Mouse (Mus musculus): ENCODE measurements at regions not wholly inside any gene's neighbourhood (a gene's known extent, or its start where the extent isn't known, plus 50 kb on each side); places are given as distances from the start of the nearest gene placed in this dataset.
"Not testable (repeated sequence)": the region's sequence is repeated elsewhere in the genome, so short reads cannot be mapped to it uniquely, and the experiment has no call there.

- H3K36me3 ChIP-seq = no peaks in the 10 kb centered on the region
- H3K9me3 ChIP-seq = no peaks in the 10 kb centered on the region
- H3K4me3 ChIP-seq (replicated peaks) = no peak overlapping the region
- no peak for ATAC-seq
- no peak overlapping the region for H3K27ac ChIP-seq
- H3K4me2 ChIP-seq (replicated peaks) = no peak overlapping the region
- WGBS = 95% methylated on average over 3 of the region's 3 CpGs
- no peak overlapping the region for H3K9ac ChIP-seq (replicated peaks)
- 0 out of 2 replicates have a peak, but pooled peaks cover 5% of the 10 kb centered on the region for H3K4me1 ChIP-seq (replicated peaks)
- H3K27me3 ChIP-seq = no peaks in the 10 kb centered on the region
Observed at GRCm38 (mm10) chr2:3916365-3916764, 101.2 kb upstream of the Frmd4a start.

DNA sequence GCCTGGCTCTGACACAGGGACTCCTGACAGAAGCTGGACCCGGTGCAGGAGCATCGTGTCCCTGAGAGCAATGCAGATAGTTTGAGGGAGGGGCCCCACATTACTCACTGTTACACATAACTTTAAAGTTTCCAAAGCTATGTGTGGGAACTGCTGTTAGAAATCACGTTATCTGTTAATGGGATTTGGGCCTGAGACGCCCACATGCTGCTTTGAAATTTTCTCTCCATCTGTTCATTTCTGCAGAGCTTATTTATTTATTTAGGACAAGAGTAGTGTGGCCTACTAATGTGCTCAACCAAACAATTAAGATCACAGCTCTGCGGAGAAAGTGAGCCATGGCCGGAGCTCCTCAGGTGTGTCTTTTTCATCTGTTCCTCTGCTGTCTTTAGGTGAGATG lies 99.4 kb upstream of the Frmd4a start:
- H3K9ac ChIP-seq (replicated peaks) = no peak overlapping the region
- H3K27ac ChIP-seq = no peak overlapping the region
- no peaks in the 10 kb centered on the region for H3K9me3 ChIP-seq
- H3K4me2 ChIP-seq (replicated peaks) = no peak overlapping the region
- no peak for ATAC-seq
- no peaks in the 10 kb centered on the region for H3K36me3 ChIP-seq
- no peak overlapping the region for H3K4me3 ChIP-seq (replicated peaks)
- WGBS = 71% methylated on average over 6 of the region's 6 CpGs
- 0 out of 2 replicates have a peak, but pooled peaks cover 5% of the 10 kb centered on the region for H3K4me1 ChIP-seq (replicated peaks)
- no peaks in the 10 kb centered on the region for H3K27me3 ChIP-seq

DNA sequence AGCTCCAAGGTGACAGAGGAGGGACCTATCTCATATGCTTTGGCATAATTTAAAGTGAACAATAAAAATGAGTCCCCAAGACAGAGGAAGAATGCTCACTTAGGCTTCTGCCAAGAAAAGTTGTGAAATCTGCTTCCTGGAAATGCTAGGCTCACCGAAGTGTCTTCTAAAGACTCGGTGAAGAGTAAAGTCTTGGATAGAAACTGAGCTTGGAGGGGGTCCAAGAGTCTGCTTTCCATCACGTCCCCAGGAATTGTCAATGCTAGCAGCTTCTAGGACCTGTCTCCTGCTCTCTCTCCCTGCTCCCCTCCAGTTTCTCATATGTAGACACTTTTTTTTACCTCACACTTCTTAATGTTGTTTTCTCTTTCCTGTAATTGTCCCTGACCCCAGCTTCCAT lies 97.6 kb upstream of the Frmd4a start:
- no peak for ATAC-seq
- Histone ChIP-seq H3K9me3 (no peaks in the 10 kb centered on the region), H3K4me2 (replicated peaks) (no peak overlapping the region), H3K4me3 (replicated peaks) (no peak overlapping the region), H3K4me1 (replicated peaks) (peaks cover 8% of the 10 kb centered on the region; the same call in 1 of the 2 replicates), H3K27me3 (no peaks in the 10 kb centered on the region), H3K27ac (no peak overlapping the region), H3K9ac (replicated peaks) (no peak overlapping the region), H3K36me3 (no peaks in the 10 kb centered on the region)
- 82% methylated on average over 3 of the region's 3 CpGs for WGBS

DNA sequence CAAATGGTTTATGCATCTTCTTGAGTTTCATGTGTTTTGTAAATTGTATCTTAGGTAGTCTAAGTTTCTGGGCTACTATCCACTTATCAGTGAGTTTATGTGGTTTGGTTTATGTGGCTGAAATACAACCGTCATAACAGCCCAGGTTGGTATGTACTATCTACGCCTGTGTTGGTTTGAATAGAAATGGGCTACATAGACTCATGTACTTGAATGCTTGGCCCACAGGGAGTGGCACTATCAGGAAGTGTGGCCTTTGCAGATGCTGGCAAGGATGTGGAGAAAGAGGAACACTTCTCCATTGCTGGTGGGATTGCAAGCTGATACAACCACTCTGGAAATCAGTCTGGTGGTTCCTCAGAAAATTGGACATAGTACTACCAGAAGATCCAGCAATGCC lies 96.4 kb upstream of the Frmd4a start:
- H3K27me3 ChIP-seq; H3K27ac ChIP-seq; H3K4me2 ChIP-seq (replicated peaks); ATAC-seq; H3K9ac ChIP-seq (replicated peaks); H3K9me3 ChIP-seq; H3K36me3 ChIP-seq; H3K4me3 ChIP-seq (replicated peaks): not testable (repeated sequence)
- peaks cover 18% of the 10 kb centered on the region for H3K4me1 ChIP-seq (replicated peaks)
- WGBS = 99% methylated on average over 2 of the region's 2 CpGs

DNA sequence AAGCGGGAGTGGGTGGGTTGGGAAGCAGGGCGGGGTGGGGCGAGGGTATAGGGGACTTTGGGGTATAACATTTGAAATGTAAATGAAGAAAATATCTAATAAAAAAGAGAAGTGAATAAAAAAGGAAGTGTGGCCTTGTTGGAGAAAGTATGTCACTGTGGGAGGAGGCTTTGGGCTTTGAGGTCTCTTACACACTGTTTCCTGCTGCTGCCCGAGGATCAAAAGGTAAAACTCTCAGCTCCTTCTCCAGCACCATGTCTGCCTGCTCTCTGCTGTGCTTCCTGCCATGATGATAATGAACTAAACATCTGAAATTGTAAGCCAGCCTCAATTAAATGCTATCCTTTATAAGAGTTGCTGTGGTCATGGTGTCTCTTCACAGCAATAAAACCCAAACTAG lies 94.8 kb upstream of the Frmd4a start:
- Histone ChIP-seq H3K36me3 (no peaks in the 10 kb centered on the region), H3K27me3 (no peaks in the 10 kb centered on the region), H3K4me1 (replicated peaks) (peaks cover 23% of the 10 kb centered on the region), H3K4me3 (replicated peaks) (no peak overlapping the region), H3K9ac (replicated peaks) (no peak overlapping the region), H3K9me3 (no peaks in the 10 kb centered on the region), H3K27ac (no peak overlapping the region), H3K4me2 (replicated peaks) (no peak overlapping the region)
- 96% methylated on average over 4 of the region's 4 CpGs for WGBS
- ATAC-seq = no peak

- WGBS = 72% methylated on average over 6 of the region's 6 CpGs
- no peaks in the 10 kb centered on the region for H3K27me3 ChIP-seq
- H3K4me1 ChIP-seq (replicated peaks) = peaks cover 28% of the 10 kb centered on the region
- ATAC-seq = no peak
- H3K4me2 ChIP-seq (replicated peaks) = no peak overlapping the region
- H3K27ac ChIP-seq = no peak overlapping the region
- no peak overlapping the region for H3K9ac ChIP-seq (replicated peaks)
- H3K4me3 ChIP-seq (replicated peaks) = no peak overlapping the region
- H3K36me3 ChIP-seq = no peaks in the 10 kb centered on the region
- H3K9me3 ChIP-seq = no peaks in the 10 kb centered on the region
Observed at GRCm38 (mm10) chr2:3924696-3925095, 92.8 kb upstream of the Frmd4a start.

- Histone ChIP-seq H3K27ac (no peak overlapping the region), H3K4me3 (replicated peaks) (no peak overlapping the region), H3K4me2 (replicated peaks) (no peak overlapping the region), H3K27me3 (no peaks in the 10 kb centered on the region), H3K4me1 (replicated peaks) (peaks cover 28% of the 10 kb centered on the region), H3K36me3 (no peaks in the 10 kb centered on the region), H3K9ac (replicated peaks) (no peak overlapping the region), H3K9me3 (no peaks in the 10 kb centered on the region)
- ATAC-seq = no peak
- 48% methylated on average over 3 of the region's 3 CpGs for WGBS
Observed at GRCm38 (mm10) chr2:3925199-3925598, 92.3 kb upstream of the Frmd4a start.

GRCm38 (mm10) chr2:3926129-3926528 lies 91.4 kb upstream of the Frmd4a start:
- H3K27me3 ChIP-seq = no peaks in the 10 kb centered on the region
- no peak overlapping the region for H3K4me2 ChIP-seq (replicated peaks)
- H3K36me3 ChIP-seq = no peaks in the 10 kb centered on the region
- no peak overlapping the region for H3K27ac ChIP-seq
- no peak; the same call in 1 of the 2 replicates for ATAC-seq
- no peak overlapping the region for H3K9ac ChIP-seq (replicated peaks)
- no peaks in the 10 kb centered on the region for H3K9me3 ChIP-seq
- H3K4me3 ChIP-seq (replicated peaks) = no peak overlapping the region
- H3K4me1 ChIP-seq (replicated peaks) = peaks cover 28% of the 10 kb centered on the region

GRCm38 (mm10) chr2:3927141-3927810 lies 90.2 kb upstream of the Frmd4a start:
- Histone ChIP-seq H3K9me3 (no peaks in the 10 kb centered on the region), H3K36me3 (no peaks in the 10 kb centered on the region), H3K4me3 (replicated peaks) (no peak overlapping the region), H3K27me3 (no peaks in the 10 kb centered on the region), H3K4me1 (replicated peaks) (peaks cover 28% of the 10 kb centered on the region), H3K9ac (replicated peaks) (no peak overlapping the region), H3K4me2 (replicated peaks) (no peak overlapping the region), H3K27ac (no peak overlapping the region)
- ATAC-seq = peak; percentile 51; the same call in 1 of the 2 replicates
- WGBS = 69% methylated on average over 8 of the region's 8 CpGs

DNA sequence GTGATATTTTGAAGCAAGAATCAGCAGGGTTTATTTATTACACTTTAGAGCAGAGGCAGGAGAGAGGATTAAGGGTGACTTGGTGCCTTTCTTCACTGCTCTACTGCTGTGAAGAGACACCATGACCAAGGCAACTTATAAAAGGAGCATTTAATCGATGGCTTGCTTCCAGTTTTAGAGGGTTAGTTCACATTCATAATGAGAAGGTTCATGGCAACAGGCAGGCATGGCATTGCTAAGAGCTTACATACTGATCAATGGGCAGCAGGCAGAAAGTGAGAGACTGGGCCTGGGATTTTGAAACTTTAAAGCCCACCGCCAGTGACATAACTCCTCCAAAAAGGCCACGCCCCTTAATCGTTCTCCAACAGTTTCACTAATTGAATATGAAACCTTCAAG lies 89.7 kb upstream of the Frmd4a start:
- 67% methylated on average over 4 of the region's 4 CpGs for WGBS
- H3K9me3 ChIP-seq = no peaks in the 10 kb centered on the region
- peaks cover 28% of the 10 kb centered on the region for H3K4me1 ChIP-seq (replicated peaks)
- peak; percentile 66 for ATAC-seq
- no peak overlapping the region for H3K4me2 ChIP-seq (replicated peaks)
- no peaks in the 10 kb centered on the region for H3K27me3 ChIP-seq
- H3K36me3 ChIP-seq = no peaks in the 10 kb centered on the region
- no peak overlapping the region for H3K9ac ChIP-seq (replicated peaks)
- H3K27ac ChIP-seq = no peak overlapping the region
- H3K4me3 ChIP-seq (replicated peaks) = no peak overlapping the region

DNA sequence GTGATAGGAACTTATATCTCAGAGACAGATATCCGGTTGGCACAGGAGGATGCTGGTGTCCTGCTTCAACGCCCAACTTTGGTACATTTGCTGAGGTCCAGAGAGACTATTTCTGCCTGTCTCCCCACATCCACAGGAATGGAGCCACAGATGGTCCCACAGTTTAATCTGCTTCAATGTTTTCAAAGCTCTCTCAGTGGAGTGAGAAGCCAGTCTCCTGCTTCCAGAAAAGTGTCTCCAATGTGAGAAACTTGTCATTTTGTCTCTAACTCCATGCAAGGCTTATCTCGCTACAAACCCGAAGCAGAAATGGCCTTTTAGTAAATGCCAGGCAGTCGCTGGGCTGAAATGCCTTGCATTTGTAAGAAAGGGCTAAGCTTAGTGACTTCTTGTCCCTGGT lies 86.9 kb upstream of the Frmd4a start:
- Histone ChIP-seq H3K4me2 (replicated peaks) (no peak overlapping the region), H3K27ac (no peak overlapping the region), H3K4me3 (replicated peaks) (no peak overlapping the region), H3K36me3 (no peaks in the 10 kb centered on the region), H3K9me3 (no peaks in the 10 kb centered on the region), H3K4me1 (replicated peaks) (peaks cover 15% of the 10 kb centered on the region; the same call in 1 of the 2 replicates), H3K9ac (replicated peaks) (no peak overlapping the region), H3K27me3 (no peaks in the 10 kb centered on the region)
- WGBS = 85% methylated on average over 5 of the region's 5 CpGs
- no peak for ATAC-seq

DNA sequence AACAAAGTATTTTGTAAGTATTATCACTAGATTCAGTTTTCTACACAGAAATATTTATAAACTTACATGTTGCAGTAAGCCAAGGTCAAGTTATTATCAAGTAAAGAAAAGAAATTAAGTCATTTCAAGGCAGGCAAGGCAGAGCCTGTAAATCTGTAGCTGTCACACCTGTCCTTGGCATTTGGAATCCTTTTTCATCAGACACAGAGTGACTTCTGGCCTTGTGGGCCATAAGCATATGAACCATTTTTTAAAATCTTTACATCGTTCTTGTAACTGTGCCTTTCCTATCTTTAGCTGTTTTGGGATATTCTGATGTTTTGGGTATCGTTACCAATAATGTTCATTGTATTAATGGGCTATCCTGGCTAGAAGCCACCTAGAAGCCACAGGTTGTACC lies 76.7 kb upstream of the Frmd4a start:
- Histone ChIP-seq H3K27ac (no peak overlapping the region), H3K4me2 (replicated peaks) (no peak overlapping the region), H3K27me3 (no peaks in the 10 kb centered on the region), H3K36me3 (no peaks in the 10 kb centered on the region), H3K4me1 (replicated peaks) (no peaks in the 10 kb centered on the region), H3K4me3 (replicated peaks) (no peak overlapping the region), H3K9ac (replicated peaks) (no peak overlapping the region), H3K9me3 (no peaks in the 10 kb centered on the region)
- WGBS = 82% methylated on average over 2 of the region's 2 CpGs
- ATAC-seq = no peak

DNA sequence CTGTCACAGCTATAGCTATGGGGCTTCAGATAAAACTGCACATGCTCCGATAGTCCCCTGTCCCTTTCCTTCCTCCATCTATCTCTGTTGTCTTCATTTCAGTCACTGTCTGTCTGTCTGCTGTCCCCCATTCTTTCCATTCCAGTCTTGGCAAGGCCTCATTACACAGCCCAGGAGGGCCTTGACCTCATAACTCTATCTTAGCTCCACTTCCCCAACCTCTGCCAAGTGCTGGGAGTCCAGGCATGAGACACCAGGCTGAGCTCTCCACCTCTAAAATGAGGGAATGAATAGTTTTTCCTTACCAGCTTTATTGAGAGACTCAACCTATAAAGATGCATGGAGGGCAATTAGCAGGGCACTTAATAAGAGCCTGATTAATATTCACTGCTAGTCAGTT lies 76.0 kb upstream of the Frmd4a start:
- Histone ChIP-seq H3K27ac (no peak overlapping the region), H3K9me3 (no peaks in the 10 kb centered on the region), H3K4me1 (replicated peaks) (no peaks in the 10 kb centered on the region), H3K36me3 (no peaks in the 10 kb centered on the region), H3K4me2 (replicated peaks) (no peak overlapping the region), H3K4me3 (replicated peaks) (no peak overlapping the region), H3K9ac (replicated peaks) (no peak overlapping the region), H3K27me3 (no peaks in the 10 kb centered on the region)
- ATAC-seq = no peak
- WGBS = 93% methylated on average over 1 of the region's 1 CpGs
